Mouse (Mus musculus): ENCODE data around the gene Nudt16. TPM values are rescaled to one million over a fixed set of nuclear protein-coding genes. Genes with fewer than 3 reads are reported as not detected.

Gene Nudt16
- polyA plus RNA-seq, 1 experiment = 17.3 TPM

- Histone ChIP-seq H3K4me3 (replicated peaks; ENCODE audit: insufficient read depth, low read depth, low read length) (no peak overlapping the region), H3K27me3 (ENCODE audit: control insufficient read depth, insufficient read depth, low read length) (no peaks in the 10 kb centered on the region), H3K4me1 (ENCODE audit: control insufficient read depth, insufficient read depth, low read length) (no peaks in the 10 kb centered on the region), H3K27ac (ENCODE audit: insufficient read depth, low read length) (no peak overlapping the region)
- TF ChIP-seq CTCF (IDR thresholded peaks at IDR 0.05; ENCODE audit: borderline replicate concordance, insufficient read depth, low read depth, low read length) (no peak), POLR2A (IDR thresholded peaks at IDR 0.05; ENCODE audit: borderline replicate concordance, insufficient read depth, low read length) (no peak)
- whole genome bisulfite sequencing = 28% methylated on average over 5 of the region's 5 CpGs
- no peak for DNase-seq
These were observed 27.7 kb downstream of the Nudt16 start for GRCm38 (mm10) chr9:105103893-105104292.

GRCm38 (mm10) chr9:105101911-105102310 lies 29.7 kb downstream of the Nudt16 start:
- DNase-seq = no peak
- no peaks in the 10 kb centered on the region for H3K4me1 ChIP-seq (ENCODE audit: control insufficient read depth, insufficient read depth, low read length)
- TF ChIP-seq CTCF (IDR thresholded peaks at IDR 0.05; ENCODE audit: borderline replicate concordance, insufficient read depth, low read depth, low read length) = no peak
- TF ChIP-seq POLR2A (IDR thresholded peaks at IDR 0.05; ENCODE audit: borderline replicate concordance, insufficient read depth, low read length) = no peak
- WGBS = 53% methylated on average over 1 of the region's 1 CpGs
- H3K4me3 ChIP-seq (replicated peaks; ENCODE audit: insufficient read depth, low read depth, low read length) = no peak overlapping the region
- no peak overlapping the region for H3K27ac ChIP-seq (ENCODE audit: insufficient read depth, low read length)
- no peaks in the 10 kb centered on the region for H3K27me3 ChIP-seq (ENCODE audit: control insufficient read depth, insufficient read depth, low read length)

- WGBS = 66% methylated on average over 15 of the region's 15 CpGs
- TF ChIP-seq POLR2A (IDR thresholded peaks at IDR 0.05; ENCODE audit: borderline replicate concordance, insufficient read depth, low read length) (no peak), CTCF (IDR thresholded peaks at IDR 0.05; ENCODE audit: borderline replicate concordance, insufficient read depth, low read depth, low read length) (no peak)
These were observed 30.6 kb downstream of the Nudt16 start for GRCm38 (mm10) chr9:105100807-105101570.

GRCm38 (mm10) chr9:105080246-105080645 lies 51.4 kb downstream of the Nudt16 start:
- 94% methylated on average over 3 of the region's 3 CpGs for WGBS
- no peaks in the 10 kb centered on the region for H3K4me1 ChIP-seq (ENCODE audit: control insufficient read depth, insufficient read depth, low read length)
- H3K27me3 ChIP-seq (ENCODE audit: control insufficient read depth, insufficient read depth, low read length) = no peaks in the 10 kb centered on the region
- no peak for DNase-seq
- TF ChIP-seq POLR2A (IDR thresholded peaks at IDR 0.05; ENCODE audit: borderline replicate concordance, insufficient read depth, low read length) (no peak), CTCF (IDR thresholded peaks at IDR 0.05; ENCODE audit: borderline replicate concordance, insufficient read depth, low read depth, low read length) (no peak)
- no peak overlapping the region for H3K27ac ChIP-seq (ENCODE audit: insufficient read depth, low read length)
- no peak overlapping the region for H3K4me3 ChIP-seq (replicated peaks; ENCODE audit: insufficient read depth, low read depth, low read length)

More at GRCm38 (mm10) chr9:105100807-105101570, 30.6 kb downstream of the Nudt16 start:
- Histone ChIP-seq H3K4me3 (replicated peaks; ENCODE audit: insufficient read depth, low read depth, low read length) (no peak overlapping the region), H3K27ac (ENCODE audit: insufficient read depth, low read length) (no peak overlapping the region), H3K4me1 (ENCODE audit: control insufficient read depth, insufficient read depth, low read length) (no peaks in the 10 kb centered on the region), H3K27me3 (ENCODE audit: control insufficient read depth, insufficient read depth, low read length) (no peaks in the 10 kb centered on the region)
- DNase-seq = no peak

Other genes with a start within 250 kb of the Nudt16 start
- 62.2 and 65.4 TPM in 2 replicates for gene Mrpl3, start 78.6 kb downstream of the Nudt16 start, polyA plus RNA-seq (2012; rRNA removed)
- gene 1700080E11Rik, start 13.3 kb upstream of the Nudt16 start, polyA plus RNA-seq (2012; rRNA removed) = not detected in 2 replicates

Data from cerebellum, adult 2 months (tissue).